Mouse (Mus musculus): ENCODE measurements around the gene Ly6g5b. TPM values are rescaled to one million over a fixed set of nuclear protein-coding genes. Genes with fewer than 3 reads are reported as not detected.

Gene Ly6g5b
- polyA plus RNA-seq, 1 experiment from 2014 or later = 0.40 TPM

Other genes with a start within 250 kb of the Ly6g5b start
- gene Zbtb12, start 235.9 kb downstream of the Ly6g5b start, polyA plus RNA-seq (2015; fragmentation: Nextera tagmentation; extraction: Ambion mirVana) = 1.5 and 2.0 TPM in 2 replicates
- not detected in 2 replicates for gene Gm20547, start 233.4 kb downstream of the Ly6g5b start, polyA plus RNA-seq (2015; fragmentation: Nextera tagmentation; extraction: Ambion mirVana)
- gene C2, start 217.2 kb downstream of the Ly6g5b start, polyA plus RNA-seq (2015; fragmentation: Nextera tagmentation; extraction: Ambion mirVana) = 0.84 and 1.9 TPM in 2 replicates
- 38.8 and 42.4 TPM in 2 replicates for gene Ehmt2, start 217.0 kb downstream of the Ly6g5b start, polyA plus RNA-seq (2015; fragmentation: Nextera tagmentation; extraction: Ambion mirVana)
- 0.15 TPM in 1 of 2 replicates, not detected in the other for gene Slc44a4, start 201.0 kb downstream of the Ly6g5b start, polyA plus RNA-seq (2015; fragmentation: Nextera tagmentation; extraction: Ambion mirVana)
- gene Neu1, start 184.2 kb downstream of the Ly6g5b start, polyA plus RNA-seq (2015; fragmentation: Nextera tagmentation; extraction: Ambion mirVana) = 18.1 and 19.2 TPM in 2 replicates
- 0.19 and 0.20 TPM in 2 replicates for gene Hspa1b, start 156.2 kb downstream of the Ly6g5b start, polyA plus RNA-seq (2015; fragmentation: Nextera tagmentation; extraction: Ambion mirVana)
- not detected in 2 replicates for gene Gm20481, start 145.5 kb downstream of the Ly6g5b start, polyA plus RNA-seq (2015; fragmentation: Nextera tagmentation; extraction: Ambion mirVana)
- gene Hspa1a, start 143.3 kb downstream of the Ly6g5b start, polyA plus RNA-seq (2015; fragmentation: Nextera tagmentation; extraction: Ambion mirVana) = 3.9 TPM in 2 replicates
- gene Hspa1l, start 142.7 kb downstream of the Ly6g5b start, polyA plus RNA-seq (2015; fragmentation: Nextera tagmentation; extraction: Ambion mirVana) = 2.1 and 2.2 TPM in 2 replicates
- 145 and 153 TPM in 2 replicates for gene Lsm2, start 133.6 kb downstream of the Ly6g5b start, polyA plus RNA-seq (2015; fragmentation: Nextera tagmentation; extraction: Ambion mirVana)
- 59.9 and 63.0 TPM in 2 replicates for gene Vars, start 114.4 kb downstream of the Ly6g5b start, polyA plus RNA-seq (2015; fragmentation: Nextera tagmentation; extraction: Ambion mirVana)
- gene Vwa7, start 98.8 kb downstream of the Ly6g5b start, polyA plus RNA-seq (2015; fragmentation: Nextera tagmentation; extraction: Ambion mirVana) = 0.45 and 0.52 TPM in 2 replicates
- 3.2 and 4.2 TPM in 2 replicates for gene Sapcd1, start 87.4 kb downstream of the Ly6g5b start, polyA plus RNA-seq (2015; fragmentation: Nextera tagmentation; extraction: Ambion mirVana)
- gene Msh5, start 68.7 kb downstream of the Ly6g5b start, polyA plus RNA-seq (2015; fragmentation: Nextera tagmentation; extraction: Ambion mirVana) = 4.0 and 4.1 TPM in 2 replicates
- gene Clic1, start 65.5 kb downstream of the Ly6g5b start, polyA plus RNA-seq (2015; fragmentation: Nextera tagmentation; extraction: Ambion mirVana) = 351 and 389 TPM in 2 replicates
- 194 and 207 TPM in 2 replicates for gene Ddah2, start 56.4 kb downstream of the Ly6g5b start, polyA plus RNA-seq (2015; fragmentation: Nextera tagmentation; extraction: Ambion mirVana)
- gene Ly6g6c, start 50.0 kb downstream of the Ly6g5b start, polyA plus RNA-seq (2015; fragmentation: Nextera tagmentation; extraction: Ambion mirVana) = not detected in 2 replicates
- gene Mpig6b, start 49.2 kb downstream of the Ly6g5b start, polyA plus RNA-seq (2015; fragmentation: Nextera tagmentation; extraction: Ambion mirVana) = 0.92 and 1.4 TPM in 2 replicates
- 0.36 and 0.62 TPM in 2 replicates for gene Ly6g6e, start 38.5 kb downstream of the Ly6g5b start, polyA plus RNA-seq (2015; fragmentation: Nextera tagmentation; extraction: Ambion mirVana)
- 1.7 and 1.9 TPM in 2 replicates for gene Ly6g6d, start 37.4 kb downstream of the Ly6g5b start, polyA plus RNA-seq (2015; fragmentation: Nextera tagmentation; extraction: Ambion mirVana)
- 0.73 and 1.0 TPM in 2 replicates for gene Ly6g6f, start 29.8 kb downstream of the Ly6g5b start, polyA plus RNA-seq (2015; fragmentation: Nextera tagmentation; extraction: Ambion mirVana)
- 67.0 and 69.5 TPM in 2 replicates for gene Abhd16a, start 26.2 kb downstream of the Ly6g5b start, polyA plus RNA-seq (2015; fragmentation: Nextera tagmentation; extraction: Ambion mirVana)
- not detected in 2 replicates for gene Ly6g5c, start 7.1 kb downstream of the Ly6g5b start, polyA plus RNA-seq (2015; fragmentation: Nextera tagmentation; extraction: Ambion mirVana)
- 10.7 and 14.1 TPM in 2 replicates for gene Gpank1, start 6.0 kb upstream of the Ly6g5b start, polyA plus RNA-seq (2015; fragmentation: Nextera tagmentation; extraction: Ambion mirVana)
- gene Csnk2b, start 6.6 kb upstream of the Ly6g5b start, polyA plus RNA-seq (2015; fragmentation: Nextera tagmentation; extraction: Ambion mirVana) = 215 and 231 TPM in 2 replicates
- gene D17H6S53E, start 10.9 kb upstream of the Ly6g5b start, polyA plus RNA-seq (2015; fragmentation: Nextera tagmentation; extraction: Ambion mirVana) = 8.7 and 9.7 TPM in 2 replicates
- gene Apom, start 16.6 kb upstream of the Ly6g5b start, polyA plus RNA-seq (2015; fragmentation: Nextera tagmentation; extraction: Ambion mirVana) = 2.2 and 19.0 TPM in 2 replicates
- 45.1 and 46.1 TPM in 2 replicates for gene Bag6, start 19.8 kb upstream of the Ly6g5b start, polyA plus RNA-seq (2015; fragmentation: Nextera tagmentation; extraction: Ambion mirVana)
- gene Prrc2a, start 49.5 kb upstream of the Ly6g5b start, polyA plus RNA-seq (2015; fragmentation: Nextera tagmentation; extraction: Ambion mirVana) = 124 and 130 TPM in 2 replicates
- 6.5 and 7.8 TPM in 2 replicates for gene Aif1, start 60.6 kb upstream of the Ly6g5b start, polyA plus RNA-seq (2015; fragmentation: Nextera tagmentation; extraction: Ambion mirVana)
- 8.6 and 9.9 TPM in 2 replicates for gene Lst1, start 73.0 kb upstream of the Ly6g5b start, polyA plus RNA-seq (2015; fragmentation: Nextera tagmentation; extraction: Ambion mirVana)
- 0.64 TPM in 1 of 2 replicates, not detected in the other for gene Ltb, start 79.0 kb upstream of the Ly6g5b start, polyA plus RNA-seq (2015; fragmentation: Nextera tagmentation; extraction: Ambion mirVana)
- 0.12 and 0.23 TPM in 2 replicates for gene Tnf, start 86.6 kb upstream of the Ly6g5b start, polyA plus RNA-seq (2015; fragmentation: Nextera tagmentation; extraction: Ambion mirVana)
- gene Lta, start 89.9 kb upstream of the Ly6g5b start, polyA plus RNA-seq (2015; fragmentation: Nextera tagmentation; extraction: Ambion mirVana) = not detected in 2 replicates
- not detected in 2 replicates for gene Gm16181, start 105.4 kb upstream of the Ly6g5b start, polyA plus RNA-seq (2015; fragmentation: Nextera tagmentation; extraction: Ambion mirVana)
- gene Atp6v1g2, start 118.2 kb upstream of the Ly6g5b start, polyA plus RNA-seq (2015; fragmentation: Nextera tagmentation; extraction: Ambion mirVana) = 10.6 and 10.7 TPM in 2 replicates
- 7.6 and 8.1 TPM in 2 replicates for gene Nfkbil1, start 120.4 kb upstream of the Ly6g5b start, polyA plus RNA-seq (2015; fragmentation: Nextera tagmentation; extraction: Ambion mirVana)
- gene Ddx39b, start 126.3 kb upstream of the Ly6g5b start, polyA plus RNA-seq (2015; fragmentation: Nextera tagmentation; extraction: Ambion mirVana) = 279 TPM in 2 replicates
- gene H2-D1, start 147.3 kb upstream of the Ly6g5b start, polyA plus RNA-seq (2015; fragmentation: Nextera tagmentation; extraction: Ambion mirVana) = 43.4 and 48.6 TPM in 2 replicates
- 0.19 and 0.29 TPM in 2 replicates for gene H2-Q1, start 205.0 kb upstream of the Ly6g5b start, polyA plus RNA-seq (2015; fragmentation: Nextera tagmentation; extraction: Ambion mirVana)
- gene H2-Q2, start 226.8 kb upstream of the Ly6g5b start, polyA plus RNA-seq (2015; fragmentation: Nextera tagmentation; extraction: Ambion mirVana) = 3.3 and 3.4 TPM in 2 replicates

Data from heart, embryonic 13.5 days (tissue).